Mouse (Mus musculus): ENCODE data around the gene Zdhhc4.

DNA sequence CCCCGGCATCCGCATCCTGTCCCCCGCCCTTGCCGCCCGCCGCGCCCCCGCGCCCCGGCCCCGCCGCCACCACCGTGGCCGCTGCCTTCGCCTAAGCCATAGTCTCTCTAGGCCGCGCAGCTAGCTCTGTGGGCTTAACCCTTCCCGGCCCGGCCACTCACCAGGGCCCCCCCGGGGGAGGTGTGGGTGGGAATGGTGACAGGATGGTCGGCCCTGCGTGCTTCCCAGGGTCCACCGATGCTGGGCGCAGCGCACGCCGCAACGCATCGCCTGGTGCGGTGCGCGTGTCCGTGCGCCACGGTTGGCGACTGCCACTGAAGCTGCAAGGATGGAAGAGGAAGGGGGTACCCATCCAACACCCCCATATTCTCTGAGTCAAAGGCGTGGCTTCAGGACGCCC is 35.7 kb downstream of the Zdhhc4 start, which contains the start of gene Zfp853:
- TF ChIP-seq CTCF (IDR thresholded peaks at IDR 0.05) (no peak), EP300 (IDR thresholded peaks at IDR 0.05) (no peak)
